Mouse (Mus musculus) cerebellum, postnatal 36 days (tissue): Measurements from ENCODE around the gene Samm50.
A peak's percentile ranks its signal among the peaks of the same experiment; 100 is the strongest.

ENCODE experiments used
- DNase-seq, 2 experiments: peaks; one replicate each; pipeline ENCODE4 v3.0.0; 2021 to 2022; ENCODE audit warnings: mixed read lengths in 2 of 2

Samm50 gene

GRCm38 (mm10) chr15:84241520-84241919, 49.5 kb downstream of the Samm50 start:
- no peak for DNase-seq

GRCm38 (mm10) chr15:84245104-84245503, 53.1 kb downstream of the Samm50 start:
- no peak for DNase-seq

GRCm38 (mm10) chr15:84246195-84246594, 54.2 kb downstream of the Samm50 start:
- DNase-seq: no peak

GRCm38 (mm10) chr15:84247309-84247708, 55.3 kb downstream of the Samm50 start:
- DNase-seq: no peak

GRCm38 (mm10) chr15:84251227-84251626, 59.2 kb downstream of the Samm50 start:
- DNase-seq: peak; percentile 35 to 46

DNA sequence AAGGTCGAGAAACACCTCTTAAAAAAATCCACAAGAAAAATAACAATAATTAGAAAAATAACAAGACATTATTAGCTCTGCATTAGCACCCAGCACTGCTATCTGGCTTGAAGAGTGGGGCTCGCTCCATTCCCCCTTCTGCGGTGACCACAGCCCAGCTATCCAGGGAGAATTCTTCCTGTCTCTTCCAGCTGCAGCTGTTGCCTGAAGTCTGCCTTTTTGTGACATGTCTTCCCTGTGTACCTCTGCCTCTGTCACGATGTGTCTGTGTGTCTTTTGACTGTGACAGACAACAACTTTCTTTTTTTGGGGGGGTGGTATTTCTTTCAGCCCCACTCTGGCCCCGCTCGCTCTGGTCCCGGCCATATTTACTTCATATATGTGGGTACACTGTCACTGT, 60.6 kb downstream of the Samm50 start:
- no peak for DNase-seq

DNA sequence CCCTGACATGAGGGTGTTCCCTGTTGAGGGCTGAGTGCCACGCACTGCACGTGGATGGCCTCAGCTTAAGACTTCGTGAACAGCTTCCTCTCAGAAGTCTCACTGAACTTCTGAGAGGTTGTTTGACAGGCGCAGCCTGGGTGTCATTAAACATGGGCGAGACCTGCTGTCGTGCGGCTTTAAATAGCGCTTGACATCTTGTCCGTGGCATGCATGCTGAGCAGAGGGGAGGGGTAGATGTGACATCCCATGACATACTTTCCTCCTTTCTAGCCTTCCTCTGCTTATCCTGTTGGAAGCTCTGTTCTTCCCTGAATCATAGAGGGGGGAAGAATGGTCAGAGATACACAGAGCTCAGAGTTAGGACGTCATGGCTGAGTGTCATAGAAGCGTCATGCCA, 61.7 kb downstream of the Samm50 start:
- DNase-seq: peak; percentile 47 to 52

DNA sequence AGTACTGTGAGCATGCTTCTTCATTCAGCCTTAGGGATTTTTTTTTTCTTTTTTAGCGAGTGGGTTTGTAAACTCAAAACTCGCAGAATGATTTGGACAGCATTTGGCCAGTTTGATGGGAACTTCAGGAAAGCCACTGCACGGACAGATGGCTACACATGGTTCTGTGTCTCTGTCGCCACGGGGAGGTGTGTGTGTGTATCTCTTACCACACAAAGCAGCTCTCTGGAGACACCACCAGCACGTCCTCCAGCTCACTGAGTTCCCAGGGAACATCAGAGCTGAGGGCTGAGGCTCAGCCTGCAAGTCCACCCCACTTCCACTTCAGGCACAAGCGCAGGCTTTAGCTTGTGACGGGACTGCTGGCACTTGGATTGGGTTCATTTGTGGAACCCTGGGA, 62.3 kb downstream of the Samm50 start:
- no peak for DNase-seq

DNA sequence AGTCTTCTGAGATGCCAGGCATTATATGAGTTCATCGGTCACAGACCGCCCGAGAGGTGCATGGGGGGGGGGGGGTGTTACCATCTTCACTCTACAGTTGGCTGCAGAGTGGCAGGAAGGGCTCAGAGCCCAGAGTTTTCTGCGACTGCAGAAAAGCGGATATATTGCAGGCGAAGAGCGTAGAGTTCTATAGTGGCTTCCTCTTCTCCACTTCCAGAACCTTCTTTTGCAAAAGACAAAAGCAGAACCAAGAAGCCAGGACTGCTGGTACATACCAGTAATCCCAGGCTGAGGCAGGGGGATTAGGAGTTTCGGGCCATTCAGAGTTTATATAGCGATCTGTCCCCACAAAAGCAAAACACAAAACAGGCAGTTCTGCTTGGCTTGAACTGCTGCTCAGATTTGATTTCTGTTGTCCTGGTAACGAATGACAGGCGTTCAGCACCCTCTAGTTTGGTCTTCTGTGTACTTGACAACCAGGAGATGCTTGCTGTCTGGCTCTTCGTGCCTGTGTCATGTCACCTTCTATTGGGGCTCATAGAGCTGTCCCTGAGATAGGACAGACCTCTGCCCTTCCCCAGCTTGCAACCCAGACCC, 64.3 kb downstream of the Samm50 start:
- no peak for DNase-seq

GRCm38 (mm10) chr15:84256864-84257263, 64.8 kb downstream of the Samm50 start:
- no peak for DNase-seq

- DNase-seq: no peak
Observed at GRCm38 (mm10) chr15:84258602-84259355, 66.7 kb downstream of the Samm50 start.

DNA sequence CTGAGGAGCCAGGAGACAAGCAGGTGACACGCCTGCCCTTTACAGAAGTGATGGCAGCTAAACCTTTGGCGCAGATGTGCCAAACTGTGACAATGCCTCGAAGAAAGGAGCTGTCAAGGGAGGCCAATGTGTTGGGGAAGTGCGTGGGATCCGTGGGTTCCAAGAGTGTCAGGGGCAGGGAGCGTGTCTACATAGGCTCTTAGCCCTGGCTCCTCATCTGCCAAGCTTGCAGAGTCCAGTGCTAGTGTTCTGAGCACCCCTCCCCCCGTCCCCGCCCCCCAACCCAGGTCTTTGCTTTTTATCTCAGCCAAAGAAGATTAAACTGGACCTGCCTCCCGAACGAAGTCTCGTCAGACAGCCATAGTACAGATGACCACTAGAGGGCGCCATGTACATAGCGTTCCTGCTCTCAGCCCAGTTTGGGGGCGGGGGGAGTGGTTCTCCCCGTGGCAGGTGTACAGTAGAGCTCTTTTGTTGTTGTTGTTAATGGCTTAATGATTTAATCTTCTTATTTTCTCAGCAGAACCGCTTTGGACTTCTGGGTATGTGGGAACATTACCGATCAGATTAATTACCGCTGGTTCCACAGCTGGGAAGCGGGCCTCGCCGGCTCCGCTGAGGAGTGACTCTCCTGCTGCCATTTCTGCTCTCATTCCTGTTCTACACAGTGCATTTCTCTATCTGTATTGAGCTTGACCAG, 68.2 kb downstream of the Samm50 start:
- peak; percentile 76 for DNase-seq

- DNase-seq: no peak
Observed at GRCm38 (mm10) chr15:84262630-84263029, 70.6 kb downstream of the Samm50 start.

DNA sequence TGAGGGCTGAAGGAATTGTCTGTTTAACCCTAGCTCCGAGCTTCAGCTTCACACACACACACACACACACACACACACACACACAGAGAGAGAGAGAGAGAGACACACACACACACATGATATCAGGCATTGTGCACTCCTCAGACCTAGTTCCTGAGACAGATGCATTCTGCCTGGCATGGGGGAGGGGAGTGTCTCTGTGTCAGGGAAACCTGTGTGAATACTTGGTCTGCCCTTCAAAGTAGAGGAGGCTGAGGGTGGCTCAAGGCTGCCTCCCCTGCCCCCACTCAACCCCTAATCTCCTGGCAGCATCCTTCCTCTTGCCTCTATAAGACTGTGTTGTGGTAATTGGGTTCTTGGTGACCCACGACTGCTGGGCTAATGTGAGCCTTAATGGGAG, 71.5 kb downstream of the Samm50 start:
- no peak for DNase-seq

- no peak for DNase-seq
Observed at GRCm38 (mm10) chr15:84265141-84265540, 73.1 kb downstream of the Samm50 start.

GRCm38 (mm10) chr15:84266290-84266689, 74.2 kb downstream of the Samm50 start:
- no peak for DNase-seq
